Mouse (Mus musculus) CD4-positive helper T cell, adult 2 months (primary cell): ENCODE results near the gene Sult1b1.
"Not testable (repeated sequence)": the region's sequence is repeated elsewhere in the genome, so short reads cannot be mapped to it uniquely, and the experiment has no call there.

Experiments used
- DNase-seq: peaks from one replicate; pipeline ENCODE4 v3.0.0-alpha.2; 2012; ENCODE audit warnings: low read depth, missing footprints, low spot score

Gene Sult1b1

DNA sequence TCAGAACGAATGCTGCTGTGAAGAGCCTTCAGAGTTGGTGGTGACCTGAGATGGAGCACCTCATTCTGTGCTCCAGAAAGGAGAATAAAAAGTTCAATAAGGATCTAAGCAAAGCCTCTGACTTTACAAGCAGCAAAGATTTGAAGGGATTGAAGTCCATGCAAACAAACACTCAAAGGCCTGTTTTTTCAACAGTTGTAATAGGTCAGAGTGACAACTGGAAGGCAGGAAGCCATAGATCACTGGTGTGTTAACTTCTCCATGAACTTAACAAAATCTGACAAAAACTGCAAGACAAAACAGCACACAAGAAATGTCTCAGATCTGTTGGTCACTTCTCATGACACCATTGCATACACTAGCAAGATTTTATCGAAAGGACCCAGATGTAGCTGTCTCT, at the start of gene Sult1b1:
Gene Sult1b1 (minus strand): TSS at position 85 of the 400 bp plus-strand sequence.
- no peak for DNase-seq

DNA sequence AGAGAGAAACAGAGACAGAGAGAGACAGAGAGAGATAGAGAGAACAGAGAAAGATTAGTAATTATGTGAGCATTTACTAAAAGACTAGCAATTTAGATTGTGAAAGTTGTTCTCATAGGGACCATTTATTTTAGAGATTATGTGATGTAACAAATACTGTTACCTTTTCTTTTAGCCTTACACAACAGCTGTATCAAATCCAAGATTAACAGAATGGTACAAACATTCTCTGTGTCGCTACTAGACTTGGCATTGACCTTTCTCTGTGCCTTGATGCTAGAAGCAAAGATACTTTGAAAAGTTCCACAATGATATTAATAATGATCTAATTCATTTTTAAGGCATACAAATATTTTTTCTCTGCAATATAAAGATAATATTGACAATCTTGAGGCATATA, 42.4 kb upstream of the Sult1b1 start:
- DNase-seq, result no peak

DNA sequence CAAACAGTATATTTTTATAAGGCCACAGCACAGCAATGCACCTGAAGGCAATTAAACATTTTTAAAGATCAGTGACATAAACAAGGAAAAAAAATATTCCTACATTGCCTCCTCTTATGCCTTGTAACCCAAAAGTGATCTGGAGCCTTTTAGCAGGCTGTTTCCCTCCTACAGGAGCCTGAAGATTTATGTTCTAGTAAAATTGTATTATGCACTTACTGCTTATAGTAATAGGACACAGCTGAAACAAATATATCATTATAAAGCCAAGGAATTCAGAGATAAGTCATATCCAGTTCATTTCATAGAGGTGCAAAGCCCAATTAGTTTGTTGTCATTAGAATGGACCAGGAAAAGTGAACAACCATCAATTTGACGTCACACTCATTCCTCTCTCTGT, 36.2 kb upstream of the Sult1b1 start:
- no peak for DNase-seq

DNA sequence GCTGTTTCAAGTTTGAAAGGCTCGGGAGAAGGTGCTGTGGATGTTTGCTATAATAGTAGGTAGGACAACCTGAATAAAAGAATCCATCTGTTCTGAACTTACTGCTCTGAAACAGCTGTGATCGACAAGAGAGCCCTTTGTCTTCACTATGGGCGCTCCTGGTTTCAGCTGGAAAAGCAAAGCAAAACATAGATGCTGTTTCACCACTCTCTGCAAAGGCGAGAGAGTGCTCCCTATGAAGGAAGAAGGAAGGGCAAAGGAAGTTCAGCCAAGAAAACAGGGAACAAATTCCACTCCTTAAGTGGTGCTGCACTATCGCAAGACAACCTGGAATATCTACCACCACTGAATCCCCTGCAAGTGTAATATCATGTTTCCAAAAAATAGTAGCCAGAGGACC, 35.5 kb upstream of the Sult1b1 start:
- DNase-seq, result no peak

DNA sequence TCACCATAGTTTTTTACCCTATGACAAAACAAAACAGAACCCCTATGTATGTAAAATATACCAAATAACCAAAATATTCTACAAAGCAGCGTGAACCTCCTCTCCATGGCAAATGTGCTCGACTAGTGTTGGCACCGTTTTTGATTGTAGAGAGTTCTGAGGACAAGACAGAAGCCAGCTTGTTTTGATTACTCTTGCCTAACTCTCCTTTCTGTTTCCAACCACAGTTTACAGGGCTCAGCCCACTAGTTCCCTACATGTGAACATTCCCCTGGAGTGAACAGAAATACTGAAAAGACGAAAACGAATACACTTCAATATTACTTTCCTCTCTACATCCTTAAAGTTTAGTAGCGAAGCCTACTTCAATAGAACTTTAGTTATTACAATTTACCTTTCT, 34.8 kb upstream of the Sult1b1 start:
- DNase-seq, result no peak

DNA sequence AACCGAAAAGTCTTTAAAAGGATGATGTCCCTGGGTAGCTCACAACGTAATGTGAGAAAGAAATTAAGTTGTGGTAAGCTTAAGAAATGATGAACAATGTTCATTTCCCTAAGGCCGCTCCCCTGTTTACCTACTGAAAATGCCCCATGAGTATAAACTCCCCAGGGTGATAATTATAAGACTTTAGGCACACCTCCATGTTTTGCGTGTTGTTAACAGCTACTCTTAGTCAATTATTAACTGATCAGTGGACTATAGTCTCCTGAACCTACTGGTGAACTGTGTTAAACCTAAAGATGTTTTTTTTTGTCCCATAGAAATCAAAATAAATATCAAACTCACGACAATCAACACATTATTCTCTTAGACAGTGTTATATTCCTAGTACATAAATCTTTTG, 30.9 kb upstream of the Sult1b1 start, which contains the start of gene Sult1d1:
Gene Sult1d1 (minus strand): TSS at position 183 of the 400 bp plus-strand sequence.
- no peak for DNase-seq

DNA sequence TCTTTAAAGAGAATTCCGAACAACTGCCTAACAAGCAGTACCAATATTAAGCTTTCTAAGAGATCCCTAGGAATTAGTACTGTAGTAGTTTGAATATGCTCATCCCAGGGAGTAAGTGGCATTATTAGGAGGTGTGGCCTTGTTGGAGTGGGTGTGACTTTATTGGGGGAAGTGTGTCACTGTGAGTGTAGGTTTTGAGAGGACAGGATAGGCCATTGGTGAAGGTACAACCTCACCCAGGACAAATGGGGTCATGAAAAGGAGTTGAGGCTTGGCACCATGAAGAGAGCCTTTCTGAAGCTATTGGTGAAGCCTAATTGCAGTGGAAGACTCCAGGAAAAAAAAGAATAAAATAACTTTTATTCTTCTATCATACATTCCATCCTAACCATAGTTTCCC, 29.3 kb upstream of the Sult1b1 start:
- no peak for DNase-seq

DNA sequence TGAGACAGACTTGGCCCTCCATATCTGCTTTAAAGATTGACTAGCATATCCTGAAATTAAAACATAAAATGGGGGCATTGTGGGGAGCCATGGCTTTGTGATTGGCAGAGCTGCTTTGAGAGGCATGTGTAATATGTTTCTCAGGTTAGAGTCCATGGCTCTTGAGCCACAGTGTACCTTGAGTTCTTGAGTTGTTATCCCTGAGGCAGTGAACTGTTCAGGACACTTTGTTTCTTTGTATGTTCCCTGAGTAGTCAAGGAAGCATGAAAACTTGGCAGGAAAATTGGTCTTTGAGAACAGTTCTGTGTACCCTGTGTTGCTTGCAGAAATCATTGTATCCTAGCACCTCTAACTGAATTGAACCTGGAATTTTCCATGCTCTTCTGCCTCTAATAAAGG, 25.0 kb upstream of the Sult1b1 start:
- no peak for DNase-seq

DNA sequence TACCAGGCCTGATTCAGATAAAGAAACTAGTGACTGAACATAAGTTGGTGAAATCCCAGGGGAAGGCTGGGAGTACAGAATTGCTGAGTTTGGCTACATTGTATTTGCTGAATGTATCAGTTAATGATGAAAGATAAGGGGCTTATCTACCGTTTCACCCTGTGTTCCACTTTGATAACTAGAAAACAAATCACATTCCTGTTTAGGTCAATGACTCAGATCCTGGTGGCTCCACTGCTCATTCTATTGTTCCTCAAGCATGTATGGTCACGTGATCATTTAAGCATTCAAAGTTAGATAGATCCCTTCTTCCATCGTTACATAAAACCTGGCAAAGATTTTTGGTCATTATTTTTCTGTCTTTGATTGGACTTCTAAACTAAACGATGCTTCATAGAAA, 24.5 kb upstream of the Sult1b1 start:
- DNase-seq, result no peak

DNA sequence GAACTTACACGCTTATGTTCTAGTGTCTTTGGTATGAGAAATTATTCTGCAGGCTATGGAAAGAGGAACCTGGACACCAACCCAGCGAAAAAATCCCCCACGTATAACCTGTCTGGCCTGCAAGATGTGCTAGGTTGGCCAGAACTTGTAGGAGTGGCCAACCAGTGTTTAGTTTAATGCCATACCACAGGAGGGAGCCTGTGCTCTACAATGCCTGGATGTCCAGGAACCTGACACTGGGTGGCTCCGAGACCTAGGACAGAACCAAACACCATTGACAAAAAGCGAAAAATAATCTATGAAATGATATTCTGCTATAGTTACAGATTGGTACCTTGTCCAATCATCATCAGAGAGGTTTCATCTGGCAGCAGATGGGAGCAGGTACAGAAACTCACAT, 22.1 kb upstream of the Sult1b1 start:
- DNase-seq, result no peak

DNA sequence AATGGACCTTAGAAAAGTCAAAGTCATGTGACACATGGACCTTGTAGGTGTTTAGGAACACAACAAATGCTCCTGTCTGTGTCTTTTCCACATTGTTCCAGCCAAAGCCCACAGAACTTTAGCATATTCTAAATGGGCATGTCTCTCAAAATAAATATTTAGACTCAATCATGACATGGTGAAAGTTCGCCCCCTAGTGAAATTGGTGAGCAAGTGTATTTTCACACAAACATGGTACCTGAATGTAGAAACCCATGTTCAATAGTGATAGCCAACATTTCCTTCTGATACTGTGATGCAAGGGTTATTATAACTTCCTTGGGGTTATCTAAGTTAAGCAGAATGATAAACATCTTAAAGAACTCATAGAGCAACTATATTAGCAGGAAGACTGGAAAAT, 12.9 kb upstream of the Sult1b1 start:
- DNase-seq, result no peak

DNA sequence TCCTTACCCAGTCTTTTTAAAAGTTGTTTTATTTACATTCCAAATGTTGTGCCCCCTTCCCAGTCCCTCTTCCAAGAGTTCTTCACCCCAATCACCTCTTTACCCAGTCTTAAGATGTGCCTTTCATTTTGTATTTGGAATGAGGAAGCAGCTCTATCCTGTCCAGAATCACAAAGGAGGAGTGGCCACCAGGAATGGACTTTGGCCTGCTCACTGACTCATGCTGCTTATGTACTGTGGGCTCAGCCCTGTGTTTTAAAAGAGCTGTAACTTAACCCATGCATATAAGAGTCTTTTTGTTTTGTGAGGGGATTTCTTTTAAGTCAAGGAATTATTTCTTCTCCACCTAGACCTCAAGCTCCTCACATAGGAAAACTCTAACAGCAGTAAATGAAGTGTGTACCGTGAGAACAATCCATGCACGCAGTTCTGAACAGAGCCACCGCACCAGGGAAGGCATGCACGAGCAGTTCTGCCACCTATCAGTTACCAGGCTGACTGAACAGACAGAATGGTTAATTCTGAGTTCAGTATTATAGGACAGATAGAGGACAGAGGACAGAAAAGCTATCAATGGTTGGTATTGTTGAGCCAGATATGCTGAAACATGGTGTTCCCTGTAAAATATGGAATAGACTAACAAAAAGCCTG, 1.9 kb downstream of the Sult1b1 start:
- DNase-seq, result no peak

DNA sequence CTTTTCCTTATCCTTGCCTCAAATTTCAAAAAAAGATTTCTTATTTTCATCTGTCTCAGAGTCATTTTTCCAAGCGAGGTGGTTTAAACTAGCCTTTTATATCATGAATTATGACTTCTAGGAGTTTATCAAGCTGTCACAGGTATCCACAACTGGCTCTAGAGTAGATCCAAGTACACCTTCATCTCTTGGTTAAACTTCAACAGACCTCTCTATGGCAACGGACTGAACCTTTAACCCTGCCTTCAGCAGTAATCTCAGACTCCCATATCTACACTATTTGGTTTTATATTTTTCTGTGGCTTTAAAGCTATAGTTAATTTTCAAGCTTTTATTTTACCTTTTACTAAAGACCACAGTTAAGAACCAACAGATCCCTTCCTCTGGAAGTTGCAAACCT, 5.7 kb downstream of the Sult1b1 start:
- no peak for DNase-seq

DNA sequence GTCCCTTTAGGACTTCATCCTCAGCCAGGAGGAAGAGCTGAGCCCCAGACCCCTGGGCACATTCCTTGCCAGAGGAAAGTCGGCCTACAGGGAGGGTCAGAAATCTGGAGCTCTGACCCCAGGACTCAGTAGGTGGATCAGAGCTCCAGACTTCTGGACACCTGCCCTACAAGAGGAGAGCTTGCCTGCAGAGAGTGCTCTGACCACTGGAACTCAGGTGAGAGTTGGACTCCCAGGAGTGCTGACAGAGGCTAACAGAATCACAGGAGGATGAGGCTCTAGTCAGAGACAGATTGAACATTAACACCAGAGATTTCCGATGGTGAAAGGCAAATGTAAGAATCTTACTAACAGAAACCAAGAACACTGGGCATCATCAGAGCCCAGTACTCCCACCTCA, 14.4 kb downstream of the Sult1b1 start:
- not testable (repeated sequence) for DNase-seq

DNA sequence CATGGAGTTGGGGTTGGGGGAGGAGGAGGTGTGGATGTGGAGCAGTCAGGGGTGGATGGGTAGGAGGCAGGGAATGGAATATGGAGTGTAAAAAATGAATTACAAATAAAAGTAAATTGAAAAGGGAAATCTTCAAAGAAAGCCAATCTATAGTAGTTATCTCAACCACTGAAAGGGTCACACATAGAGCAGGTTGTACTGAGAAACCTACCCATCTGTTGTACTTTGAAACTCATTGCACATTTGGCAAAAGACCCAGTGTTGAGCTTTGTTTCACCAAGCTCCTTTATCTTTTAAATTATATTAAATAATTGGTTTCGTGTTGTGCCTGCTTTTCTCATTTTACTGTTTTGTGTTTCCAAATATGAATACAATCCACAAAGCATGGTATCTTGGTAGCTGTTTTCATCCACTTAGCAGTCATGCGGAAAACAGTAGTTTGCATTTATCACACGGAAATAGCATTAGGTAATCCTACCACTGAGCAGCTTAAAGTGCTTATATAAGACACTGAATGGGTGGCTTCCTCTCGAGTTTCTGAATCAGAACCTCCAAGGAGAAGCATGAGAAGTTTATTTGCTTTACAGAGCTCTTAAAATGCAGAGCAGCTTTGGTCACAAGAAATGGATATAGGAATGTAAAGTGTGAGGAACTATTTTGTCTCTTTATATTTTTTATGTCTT, 32.1 kb downstream of the Sult1b1 start:
- DNase-seq, result no peak

DNA sequence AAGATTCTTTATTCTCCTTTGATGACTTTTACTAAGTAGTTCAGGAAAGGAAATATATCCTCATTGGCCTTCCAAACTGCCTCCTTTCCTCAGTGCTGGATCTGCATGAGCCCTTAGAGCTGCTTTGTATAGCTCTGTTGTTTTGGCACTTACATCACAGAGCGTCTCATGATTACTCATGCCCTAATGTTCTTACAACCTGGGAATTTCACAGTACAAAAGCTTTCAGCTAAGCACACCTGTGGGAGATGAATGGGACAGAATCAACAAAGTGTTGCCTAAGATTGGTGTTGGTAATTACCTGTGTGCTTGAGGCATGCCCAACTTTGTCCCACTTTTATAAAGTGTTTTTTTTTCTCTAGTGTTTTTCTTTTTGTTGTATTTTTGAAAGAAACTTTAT, 35.3 kb downstream of the Sult1b1 start:
- DNase-seq, result no peak

DNA sequence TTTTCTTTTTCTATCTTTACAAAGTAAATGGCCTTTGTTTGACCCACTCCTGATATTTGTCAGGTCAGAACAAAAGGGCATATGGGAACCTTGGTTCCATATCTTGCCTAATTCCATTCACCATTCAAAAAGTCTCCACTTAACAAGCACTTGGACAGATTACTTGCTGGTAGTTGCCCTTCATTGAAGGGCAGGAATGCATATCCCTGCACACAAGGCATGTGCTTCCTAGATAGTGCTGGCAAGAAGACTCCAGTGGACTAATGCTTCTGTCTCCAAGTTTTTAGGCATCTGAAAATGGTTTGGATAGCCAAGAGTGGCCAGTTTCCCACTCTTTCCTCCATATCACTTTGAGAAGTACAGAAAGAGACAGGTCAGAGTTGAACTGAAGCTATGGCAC, 38.7 kb downstream of the Sult1b1 start:
- no peak for DNase-seq

DNA sequence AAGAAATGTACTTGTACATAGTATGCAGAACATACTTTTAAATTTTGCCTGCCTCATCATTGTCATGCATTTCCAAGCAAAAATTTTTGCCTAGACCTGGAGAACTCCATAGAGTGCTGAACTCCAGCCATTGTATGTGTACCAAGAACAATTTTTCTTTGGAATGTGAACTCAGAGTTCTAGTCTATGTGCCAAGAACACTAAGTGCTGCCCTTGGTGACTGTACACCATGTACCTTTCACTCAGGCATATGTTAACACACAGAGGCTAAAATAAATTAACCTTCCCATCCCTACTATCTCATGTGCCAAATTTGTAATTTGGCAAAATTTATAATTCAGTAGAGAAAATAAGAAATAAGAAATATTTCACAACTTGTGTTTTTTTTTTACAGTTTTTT, 39.1 kb downstream of the Sult1b1 start:
- no peak for DNase-seq

DNA sequence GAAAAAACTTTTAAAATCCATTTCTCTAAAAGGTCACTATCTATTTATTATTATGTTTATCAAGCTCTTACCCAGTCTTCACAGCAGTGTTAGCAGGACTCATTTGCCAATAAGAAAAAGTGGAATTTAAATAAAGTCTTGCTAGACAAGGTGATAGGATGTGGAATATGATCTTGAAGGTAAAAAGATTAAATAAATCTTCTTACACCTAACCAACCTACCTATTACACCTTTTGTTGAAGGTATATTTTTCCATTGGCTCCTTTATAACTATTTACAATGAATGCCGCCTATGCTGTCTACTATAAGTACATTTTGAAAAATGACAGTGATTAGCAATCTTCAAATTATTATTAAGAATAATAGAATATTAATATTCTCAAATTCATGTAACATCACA, 47.2 kb downstream of the Sult1b1 start, which contains the start of gene Ugt2a1:
Gene Ugt2a1 (minus strand): TSS at position 101 of the 400 bp plus-strand sequence.
- no peak for DNase-seq

DNA sequence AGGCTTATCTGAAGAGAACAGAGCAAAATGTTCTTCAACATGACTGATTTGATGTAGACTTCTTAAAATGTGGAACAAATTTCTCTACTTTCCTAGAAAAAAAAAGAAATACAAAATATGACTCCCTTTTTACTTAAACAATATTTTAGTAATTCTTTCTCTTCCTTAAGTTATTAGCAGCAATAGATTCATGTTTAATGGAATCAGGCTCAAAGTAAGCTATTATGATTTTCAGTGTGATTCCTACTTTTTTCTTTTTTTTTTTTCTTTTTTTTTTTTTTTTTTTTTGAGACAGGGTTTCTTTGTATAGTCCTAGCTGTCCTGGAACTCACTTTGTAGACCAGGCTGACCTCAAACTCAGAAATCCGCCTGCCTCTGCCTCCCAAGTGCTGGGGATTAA, 51.3 kb downstream of the Sult1b1 start, which contains the start of gene Gm43638:
Gene Gm43638 (minus strand): TSS at position 101 of the 400 bp plus-strand sequence.
- DNase-seq, result not testable (repeated sequence)

DNA sequence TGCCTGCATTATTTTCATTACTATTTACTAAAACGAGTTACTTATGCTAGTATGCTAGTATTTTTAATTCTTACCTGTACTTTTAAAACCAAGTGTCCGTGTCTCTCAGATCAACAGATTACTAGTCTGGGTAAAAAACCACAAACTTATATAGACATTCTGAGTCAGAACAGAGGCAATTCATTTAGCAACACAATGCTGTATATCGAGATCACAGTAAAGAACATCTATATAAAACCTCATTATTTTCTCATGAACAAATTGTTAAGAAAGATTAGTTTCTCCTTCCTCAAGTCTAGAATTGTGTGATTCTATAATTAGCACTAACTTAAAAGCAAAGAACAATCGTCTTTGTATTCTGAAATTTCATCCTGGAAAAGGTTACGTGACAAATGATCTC, 55.8 kb downstream of the Sult1b1 start, which contains the start of gene Ugt2a2:
Gene Ugt2a2 (minus strand): TSS at position 101 of the 400 bp plus-strand sequence.
- DNase-seq, result no peak
